Comparison of ENCODE assay signal across 9 mouse cellular contexts in genomic region chr4:95558271-95558888, GRCm38 (mm10). TPM values are rescaled to one million over a fixed set of nuclear protein-coding genes. Genes with fewer than 3 reads are reported as not detected.
DNase-seq lines count a peak whose midpoint lies in the region; ATAC-seq and TF ChIP-seq lines count a peak whose summit lies in the region.
"Had no signal": no experiment of that assay in that cellular context is flagged by ENCODE, and none has a peak within 500 bp of the region (broad histone marks: within the 10 kb centered on the region; RNA-seq: fewer than 3 reads in every experiment).

No protein-coding gene starts in this region.

- DNase-seq in limb, embryonic 10.5 days (ENCODE audit: low spot score) = no peak
- peak; percentile 39 for DNase-seq in adrenal gland, postnatal 14 days
- peak; percentile 37 for DNase-seq in forebrain, postnatal 0 days
- DNase-seq in kidney, adult 18-20 months = peak; percentile 33
- peak; percentile 66 for DNase-seq in lung, postnatal 14 days
- no peak for DNase-seq in thymus, postnatal 14 days
- DNase-seq in spleen, adult 18-20 months = no peak
- DNase-seq: liver, embryonic 13.5 days had no signal

- H3K27me3 ChIP-seq in limb, embryonic 12.5 days = no peaks in the 10 kb centered on the region
- H3K27me3 ChIP-seq in limb, embryonic 10.5 days (ENCODE audit: low read depth, poor library complexity, severe bottlenecking) = no peaks in the 10 kb centered on the region
- H3K27me3 ChIP-seq in forebrain, postnatal 0 days (ENCODE audit: insufficient read depth, low read length) = no peaks in the 10 kb centered on the region
- H3K27me3 ChIP-seq: liver, embryonic 13.5 days had no signal

- no peak overlapping the region for H3K9ac ChIP-seq in limb, embryonic 12.5 days (replicated peaks)
- no peak overlapping the region for H3K9ac ChIP-seq in forebrain, postnatal 0 days

- TF ChIP-seq CTCF in forebrain, postnatal 0 days (IDR thresholded peaks at IDR 0.05; ENCODE audit: low read depth) = no peak

- no peak for ATAC-seq in limb, embryonic 12.5 days (ENCODE audit: insufficient number of reproducible peaks, insufficient read depth, low FRiP score, low TSS enrichment, low read depth)
- ATAC-seq in forebrain, postnatal 0 days = no peak

- H3K36me3 ChIP-seq in limb, embryonic 12.5 days = no peaks in the 10 kb centered on the region
- no peaks in the 10 kb centered on the region for H3K36me3 ChIP-seq in limb, embryonic 10.5 days
- H3K36me3 ChIP-seq in forebrain, postnatal 0 days (ENCODE audit: insufficient read depth) = no peaks in the 10 kb centered on the region
- H3K36me3 ChIP-seq: liver, embryonic 13.5 days had no signal

- H3K4me1 ChIP-seq in limb, embryonic 12.5 days (replicated peaks) = peaks cover 16% of the 10 kb centered on the region; the same call in 1 of the 2 replicates
- peaks cover 15% of the 10 kb centered on the region for H3K4me1 ChIP-seq in limb, embryonic 10.5 days
- no peaks in the 10 kb centered on the region for H3K4me1 ChIP-seq in forebrain, postnatal 0 days (ENCODE audit: insufficient read depth)

- WGBS in limb, embryonic 12.5 days = 90% methylated on average over 4 of the region's 4 CpGs
- WGBS in limb, embryonic 10.5 days = 90% methylated on average over 4 of the region's 4 CpGs
- 23% methylated on average over 4 of the region's 4 CpGs for WGBS in forebrain, postnatal 0 days

- H3K4me2 ChIP-seq in limb, embryonic 12.5 days = no peak overlapping the region; the same call in 1 of the 2 replicates
- H3K4me2 ChIP-seq in forebrain, postnatal 0 days (ENCODE audit: low read depth) = no peak overlapping the region

- H3K27ac ChIP-seq in limb, embryonic 12.5 days = peak overlapping the region; percentile 57
- H3K27ac ChIP-seq in limb, embryonic 10.5 days = no peak overlapping the region
- 0 out of 2 replicates have a peak overlapping the region, but pooled peaks have one; percentile 75 for H3K27ac ChIP-seq in forebrain, postnatal 0 days (ENCODE audit: low read depth, low read length)

- H3K9me3 ChIP-seq in limb, embryonic 12.5 days = no peaks in the 10 kb centered on the region
- no peaks in the 10 kb centered on the region for H3K9me3 ChIP-seq in limb, embryonic 10.5 days (replicated peaks)
- no peaks in the 10 kb centered on the region for H3K9me3 ChIP-seq in forebrain, postnatal 0 days (ENCODE audit: low read length)
- H3K9me3 ChIP-seq: liver, embryonic 13.5 days had no signal

- H3K4me3 ChIP-seq in limb, embryonic 12.5 days (replicated peaks) = no peak overlapping the region
- H3K4me3 ChIP-seq in limb, embryonic 10.5 days = no peak overlapping the region
- H3K4me3 ChIP-seq in forebrain, postnatal 0 days (ENCODE audit: low read depth, low read length) = no peak overlapping the region

RNA-seq across cellular contexts. Expression of gene Fggy, which starts 1.1 kb away (rescaled TPM):
- polyA plus RNA-seq in limb, embryonic 12.5 days (2016; fragmentation: Nextera tagmentation; extraction: Ambion mirVana) = 9.3 and 11.0 TPM in 2 replicates
- 8.1 and 8.5 TPM in 2 replicates for polyA plus RNA-seq in limb, embryonic 10.5 days (2016; fragmentation: Nextera tagmentation; extraction: Ambion mirVana)
- 29.3 and 55.3 TPM in 2 replicates for total RNA-seq in adrenal gland, postnatal 14 days (2021)
- total RNA-seq in forebrain, postnatal 0 days (2014; rRNA removed) = 4.3 and 4.8 TPM in 2 replicates
- polyA plus RNA-seq in forebrain, postnatal 0 days (2015; fragmentation: Nextera tagmentation; extraction: Ambion mirVana) = 4.1 and 4.9 TPM in 2 replicates

Comparison
In these comparisons a context has a peak if more than half of its experiments do, and no peak if none do; other contexts are left out.
1. DNase-seq: peak in adrenal gland, postnatal 14 days (single experiment), forebrain, postnatal 0 days (single experiment), kidney, adult 18-20 months (single experiment) and lung, postnatal 14 days (single experiment); none in limb, embryonic 10.5 days (single experiment), thymus, postnatal 14 days (single experiment) and spleen, adult 18-20 months (0 of 2).